ENCODE assay signal across 9 mouse cellular contexts in the genomic region with DNA sequence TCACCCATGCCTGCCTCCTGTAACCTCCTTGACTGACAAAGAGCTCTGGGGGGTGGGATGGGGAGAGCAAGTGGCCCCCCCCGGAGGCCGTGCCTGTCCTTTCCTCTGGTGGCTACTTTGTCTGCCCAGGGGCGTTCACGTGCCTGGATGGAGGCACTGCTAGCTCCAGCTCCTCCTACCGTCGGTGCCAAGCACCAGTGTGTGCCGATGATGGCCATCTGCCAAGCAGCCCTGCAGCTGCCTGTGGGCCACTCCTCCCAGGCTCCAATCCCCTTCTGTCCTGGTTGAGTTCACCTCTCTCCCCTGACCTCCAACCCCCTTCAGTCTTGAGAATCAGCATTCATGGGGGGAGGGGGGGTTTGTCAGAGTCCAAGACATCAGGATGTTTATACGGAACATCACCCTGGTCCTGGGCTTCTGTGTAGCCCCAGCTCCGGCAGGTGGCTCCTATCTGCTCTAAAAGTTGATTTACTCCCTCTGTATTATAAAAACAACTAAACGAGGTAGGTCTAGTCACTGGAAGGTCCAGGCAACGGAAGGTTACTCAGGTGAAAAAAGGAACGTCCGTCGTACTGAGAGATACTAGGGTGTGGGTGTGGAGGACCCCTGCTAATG. TPM values are rescaled to one million over a fixed set of nuclear protein-coding genes. Genes with fewer than 3 reads are reported as not detected.
A peak's percentile ranks its signal among the peaks of the same experiment; 100 is the strongest.
DNase-seq lines count a peak whose midpoint lies in the region; ATAC-seq and TF ChIP-seq lines count a peak whose summit lies in the region.
"Had no signal": no experiment of that assay in that cellular context is flagged by ENCODE, and none has a peak within 500 bp of the region (broad histone marks: within the 10 kb centered on the region; RNA-seq: fewer than 3 reads in every experiment).

No protein-coding gene starts in this region.

- no peak for TF ChIP-seq EP300 in CH12.LX (IDR thresholded peaks at IDR 0.05; ENCODE audit: low read length)

- H3K9ac ChIP-seq in CH12.LX (ENCODE audit: insufficient read depth, low read depth) (no peak overlapping the region), ES-E14 (ENCODE audit: insufficient read depth, low read depth, low read length, poor library complexity, severe bottlenecking) (peak overlapping the region; percentile 33; the same call in 1 of the 2 replicates)
- H3K9ac ChIP-seq in forebrain, embryonic 15.5 days (replicated peaks): no peak overlapping the region
- H3K9ac ChIP-seq in hindbrain, embryonic 16.5 days (ENCODE audit: low read depth, low read length): no peak overlapping the region; the same call in 1 of the 2 replicates
- H3K9ac ChIP-seq: limb, embryonic 12.5 days had no signal

- WGBS in forebrain, embryonic 15.5 days: 49% methylated on average over 14 of the region's 14 CpGs
- 50% methylated on average over 14 of the region's 14 CpGs for WGBS in hindbrain, embryonic 16.5 days

- in situ Hi-C loops in CH12.LX (cut with MboI; ENCODE audit: low pct_ligation_motif_present, low pct_unique_long_range_greater_than_20kb, low sequenced_read_pairs): no loop called here
- in situ Hi-C loops in ES-E14 (cut with MboI; ENCODE audit: low sequenced_read_pairs in 2 of 2, unreplicated experiment in 2 of 2): no loop called here

- no peaks in the 10 kb centered on the region for H3K79me2 ChIP-seq in CH12.LX (replicated peaks; ENCODE audit: control insufficient read depth, extremely low read depth, insufficient read depth, poor library complexity, severe bottlenecking)

- no peak for TF ChIP-seq POLR2A in CH12.LX (IDR thresholded peaks at IDR 0.05; ENCODE audit: low read depth, low read length)

- H3K27ac ChIP-seq in CH12.LX (ENCODE audit: insufficient read depth, low read depth): no peak overlapping the region
- H3K27ac ChIP-seq in ES-E14 (ENCODE audit: insufficient read depth, low read depth, low read length, poor library complexity, severe bottlenecking): no peak overlapping the region
- H3K27ac ChIP-seq in forebrain, embryonic 15.5 days (replicated peaks): no peak overlapping the region
- no peak overlapping the region for H3K27ac ChIP-seq in hindbrain, embryonic 16.5 days (ENCODE audit: low read depth, low read length)
- H3K27ac ChIP-seq: limb, embryonic 12.5 days had no signal

- no peak for TF ChIP-seq RAD21 in CH12.LX (IDR thresholded peaks at IDR 0.05; ENCODE audit: low read depth, low read length)

- no peak for DNase-seq in CH12.LX (ENCODE audit: extremely low read depth)
- DNase-seq in ES-E14 (ENCODE audit: low read depth, low spot score): no peak
- DNase-seq in layer of hippocampus, postnatal 36 days: peak; percentile 63 to 67
- peak; percentile 54 for DNase-seq in ovary, adult 18-20 months (ENCODE audit: low spot score)
- DNase-seq in c-Kit-positive CD71-positive TER-119-positive erythroid progenitor cells, embryonic 14.5 days (ENCODE audit: low spot score): no peak
- DNase-seq in T-cell, adult 2 months (ENCODE audit: low spot score): no peak

- H3K36me3 ChIP-seq in CH12.LX (replicated peaks in 1 of 2; ENCODE audit: control insufficient read depth in 1 of 2, insufficient read depth in 1 of 2, low read length in 1 of 2): no peaks in the 10 kb centered on the region
- no peaks in the 10 kb centered on the region for H3K36me3 ChIP-seq in ES-E14 (ENCODE audit: control insufficient read depth, insufficient read depth, low read length, poor library complexity, severe bottlenecking)
- no peaks in the 10 kb centered on the region for H3K36me3 ChIP-seq in forebrain, embryonic 15.5 days
- no peaks in the 10 kb centered on the region for H3K36me3 ChIP-seq in hindbrain, embryonic 16.5 days (ENCODE audit: control insufficient read depth, insufficient read depth, low read length)
- H3K36me3 ChIP-seq: limb, embryonic 12.5 days had no signal

- peak; percentile 48; the same call in 1 of the 2 replicates for ATAC-seq in forebrain, embryonic 15.5 days (replicated peaks)
- peak; percentile 37; the same call in 1 of the 2 replicates for ATAC-seq in hindbrain, embryonic 16.5 days

- no peak overlapping the region for H3K4me2 ChIP-seq in CH12.LX (ENCODE audit: insufficient read depth, low read depth, poor library complexity, severe bottlenecking)
- no peak overlapping the region for H3K4me2 ChIP-seq in forebrain, embryonic 15.5 days (replicated peaks)
- H3K4me2 ChIP-seq in hindbrain, embryonic 16.5 days (ENCODE audit: low read length): no peak overlapping the region
- H3K4me2 ChIP-seq: limb, embryonic 12.5 days had no signal

- H3K4me3 ChIP-seq in CH12.LX (replicated peaks in 1 of 3; ENCODE audit: low read depth in 2 of 3, low read length in 2 of 3, poor library complexity in 1 of 3) (no peak overlapping the region), ES-E14 (ENCODE audit: insufficient read depth in 1 of 2, low read depth in 1 of 2, low read length in 2 of 2, poor library complexity in 1 of 2, severe bottlenecking in 1 of 2) (no peak overlapping the region)
- no peak overlapping the region for H3K4me3 ChIP-seq in forebrain, embryonic 15.5 days
- H3K4me3 ChIP-seq in hindbrain, embryonic 16.5 days (ENCODE audit: low read length): no peak overlapping the region
- H3K4me3 ChIP-seq: limb, embryonic 12.5 days had no signal

- no peak for TF ChIP-seq CTCF in CH12.LX (conservative IDR thresholded peaks at IDR 0.05 in 1 of 2, IDR thresholded peaks at IDR 0.05 in 1 of 2; ENCODE audit: low read depth in 2 of 2, low read length in 2 of 2)

- H3K9me3 ChIP-seq in CH12.LX (replicated peaks; ENCODE audit: low read length): peaks cover 28% of the 10 kb centered on the region
- H3K9me3 ChIP-seq in ES-E14 (ENCODE audit: control insufficient read depth, insufficient read depth, low read depth, low read length): no peaks in the 10 kb centered on the region
- no peaks in the 10 kb centered on the region for H3K9me3 ChIP-seq in forebrain, embryonic 15.5 days
- no peaks in the 10 kb centered on the region for H3K9me3 ChIP-seq in hindbrain, embryonic 16.5 days (ENCODE audit: control insufficient read depth, low read length)
- H3K9me3 ChIP-seq: limb, embryonic 12.5 days had no signal

- dilution Hi-C loops in CH12.LX (cut with MboI; ENCODE audit: extremely low pct_ligation_motif_present, extremely low pct_unique_long_range_greater_than_20kb, low sequenced_read_pairs): no loop called here

- H3K4me1 ChIP-seq in CH12.LX (ENCODE audit: control insufficient read depth in 1 of 2, insufficient read depth in 2 of 2) (peaks cover 4 to 8% of the 10 kb centered on the region in 2 experiments; a peak in 3 of 4 replicates), ES-E14 (ENCODE audit: control insufficient read depth in 2 of 2, insufficient read depth in 2 of 2, low read length in 2 of 2, poor library complexity in 1 of 2) (peaks cover 6 to 17% of the 10 kb centered on the region in 2 experiments)
- H3K4me1 ChIP-seq in forebrain, embryonic 15.5 days: peaks cover 12% of the 10 kb centered on the region; the same call in 1 of the 2 replicates
- H3K4me1 ChIP-seq in hindbrain, embryonic 16.5 days (ENCODE audit: control insufficient read depth, insufficient read depth, low read depth, low read length): peaks cover 4% of the 10 kb centered on the region; the same call in 1 of the 2 replicates
- H3K4me1 ChIP-seq: limb, embryonic 12.5 days had no signal

- H3K27me3 ChIP-seq in CH12.LX (replicated peaks): peaks cover 41% of the 10 kb centered on the region
- no peaks in the 10 kb centered on the region for H3K27me3 ChIP-seq in forebrain, embryonic 15.5 days
- no peaks in the 10 kb centered on the region for H3K27me3 ChIP-seq in hindbrain, embryonic 16.5 days (replicated peaks; ENCODE audit: control insufficient read depth, insufficient read depth, low read length)
- H3K27me3 ChIP-seq: limb, embryonic 12.5 days had no signal

TF ChIP-seq in CH12.LX, 34 proteins besides CTCF, POLR2A, EP300 and RAD21:
- TF ChIP-seq BHLHE40 (IDR thresholded peaks at IDR 0.05; ENCODE audit: low read depth, low read length): peak; percentile 34; the same call in 1 of the 2 replicates
- no peak for TF ChIP-seq JUND (conservative IDR thresholded peaks at IDR 0.05; ENCODE audit: low read depth, low read length)

TF ChIP-seq in ES-E14, 5 proteins besides CTCF, POLR2A, EP300 and RAD21:
- TF ChIP-seq MAFK (IDR thresholded peaks at IDR 0.05; ENCODE audit: insufficient read depth, low read depth, low read length) (no peak), ZC3H11A (IDR thresholded peaks at IDR 0.05; ENCODE audit: borderline replicate concordance, low read depth, low read length) (no peak), CHD2 (IDR thresholded peaks at IDR 0.05; ENCODE audit: low read depth, low read length) (no peak), ZNF384 (IDR thresholded peaks at IDR 0.05; ENCODE audit: low read depth, low read length) (no peak), HCFC1 (IDR thresholded peaks at IDR 0.05; ENCODE audit: borderline replicate concordance, insufficient read depth, low read length) (no peak)

RNA-seq across cellular contexts. Expression of a gene that starts 57.3 kb away (rescaled TPM):
- total RNA-seq in CH12.LX (2012; rRNA removed): 60.5 and 64.5 TPM in 2 replicates
- total RNA-seq in CH12.LX (2014; rRNA removed): 38.1 and 39.8 TPM in 2 replicates
- polyA plus RNA-seq in CH12.LX (2012; ENCODE audit: insufficient read length, low read depth): 50.4 and 50.8 TPM in 2 replicates
- total RNA-seq in ES-E14 (2012; rRNA removed): 95.2 and 101 TPM in 2 replicates
- 52.9 and 54.3 TPM in 2 replicates for polyA plus RNA-seq in forebrain, embryonic 15.5 days (2015; fragmentation: Nextera tagmentation; extraction: Ambion mirVana)
- polyA plus RNA-seq in hindbrain, embryonic 16.5 days (2015; fragmentation: Nextera tagmentation; extraction: Ambion mirVana): 67.3 and 68.4 TPM in 2 replicates
- total RNA-seq in layer of hippocampus, postnatal 36 days (2021): 10 to 100 TPM; 75.1 to 79.4 TPM

Comparison
In these comparisons a context has a peak if more than half of its experiments do, and no peak if none do; other contexts are left out.
1. DNase-seq: peak in layer of hippocampus, postnatal 36 days (2 of 2) and ovary, adult 18-20 months (single experiment); none in CH12.LX (single experiment), ES-E14 (single experiment), c-Kit-positive CD71-positive TER-119-positive erythroid progenitor cells, embryonic 14.5 days (single experiment) and T-cell, adult 2 months (single experiment).